Mouse (Mus musculus) liver, embryonic 14.5 days (tissue): Measurements from ENCODE around the gene Sorcs3.

Source experiments
- CTCF ChIP-seq: IDR thresholded peaks from 2 replicates; pipeline ENCODE4 v1.5.1; 2016; ENCODE audit warnings: antibody characterized with exemption, low read depth, control low read depth
- EP300 ChIP-seq: IDR thresholded peaks from 2 replicates; pipeline ENCODE4 v1.6.1; 2016; ENCODE audit warnings: antibody characterized with exemption, low read depth

- TF ChIP-seq CTCF = no peak
- no peak for TF ChIP-seq EP300
Observed at GRCm38 (mm10) chr19:48820493-48821282, 614.9 kb downstream of the Sorcs3 start.
